Mouse (Mus musculus): Measurements from ENCODE around the gene Aco2. TPM values are rescaled to one million over a fixed set of nuclear protein-coding genes. Genes with fewer than 3 reads are reported as not detected.

Gene Aco2
- polyA plus RNA-seq, 1 experiment from 2014 or later, result 87.0 TPM

DNA sequence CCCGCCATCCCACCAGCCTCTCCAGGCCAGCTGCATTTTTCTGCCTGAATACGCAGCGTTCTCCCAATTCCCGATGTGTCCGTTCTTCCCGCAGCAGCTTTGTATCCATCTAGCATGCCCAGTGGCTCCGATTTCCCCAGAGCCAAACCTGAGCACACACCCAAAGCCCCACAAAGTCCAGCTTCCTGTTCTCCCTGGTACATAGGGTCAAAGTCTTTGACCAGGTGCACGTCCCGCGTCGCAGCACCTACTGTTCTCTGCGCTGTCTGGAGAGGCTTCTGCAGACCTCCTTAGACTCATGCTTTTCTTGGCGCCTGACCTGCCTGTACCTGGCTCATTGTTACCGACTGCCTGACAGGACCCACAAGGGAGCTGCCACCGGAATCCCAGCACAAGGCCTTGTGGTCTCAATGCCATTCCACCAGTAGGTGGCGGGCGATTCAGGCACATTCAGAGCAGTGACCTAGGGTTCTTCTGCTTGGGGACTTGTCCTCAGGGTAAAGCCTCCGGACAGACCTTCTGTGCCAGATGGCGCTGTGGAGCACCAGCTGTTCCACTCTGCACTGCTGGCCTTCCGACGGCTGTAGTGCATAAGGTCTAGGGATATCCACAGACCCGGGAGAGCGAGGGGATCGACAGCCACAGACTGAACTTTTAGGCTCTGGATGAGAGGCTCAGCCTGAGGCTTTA lies 40.8 kb upstream of the Aco2 start:
- Histone ChIP-seq H3K9ac (replicated peaks) (peak overlapping the region; percentile 32), H3K4me2 (ENCODE audit: low read depth, low read length) (peak overlapping the region; percentile 41), H3K4me1 (ENCODE audit: insufficient read depth) (peaks cover 19% of the 10 kb centered on the region), H3K36me3 (replicated peaks; ENCODE audit: insufficient read depth, low read length) (no peaks in the 10 kb centered on the region), H3K4me3 (ENCODE audit: low read depth, low read length) (no peak overlapping the region), H3K27ac (ENCODE audit: low read depth) (peak overlapping the region; percentile 4), H3K9me3 (ENCODE audit: low read length) (no peaks in the 10 kb centered on the region), H3K27me3 (ENCODE audit: insufficient read depth, low read length) (no peaks in the 10 kb centered on the region)
- DNase-seq (peak; percentile 94), ATAC-seq (peak; percentile 89)
- 14% methylated on average over 24 of the region's 24 CpGs for WGBS (ENCODE audit: insufficient replicate concordance)
- TF ChIP-seq CTCF (IDR thresholded peaks at IDR 0.05; ENCODE audit: low read depth) (peak; percentile 100), EP300 (IDR thresholded peaks at IDR 0.05; ENCODE audit: low read depth) (0 out of 2 replicates have a peak, but pooled peaks have one; percentile 29)

DNA sequence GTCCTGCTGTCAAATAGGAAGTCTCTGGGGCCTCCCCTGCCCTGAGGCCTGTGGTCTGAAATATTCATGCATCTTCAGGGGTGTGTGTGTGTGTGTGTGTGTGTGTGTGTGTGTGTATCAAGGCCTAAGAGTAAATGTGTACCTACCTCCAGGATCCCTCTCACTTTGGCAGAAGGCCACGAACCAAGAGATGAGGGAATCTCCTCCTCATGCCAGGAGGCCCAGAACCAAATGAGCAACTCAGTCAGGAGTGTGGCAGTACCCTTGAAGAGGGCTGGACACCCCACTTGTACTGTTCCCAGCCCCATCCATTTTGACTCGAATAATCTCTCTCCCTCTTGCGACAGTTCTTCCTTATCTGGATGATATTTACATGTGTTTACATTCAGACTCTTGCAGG lies 39.9 kb upstream of the Aco2 start:
- H3K4me1 ChIP-seq (ENCODE audit: insufficient read depth), result peaks cover 28% of the 10 kb centered on the region
- H3K36me3 ChIP-seq (replicated peaks; ENCODE audit: insufficient read depth, low read length), result no peaks in the 10 kb centered on the region
- H3K9ac ChIP-seq (replicated peaks), result no peak overlapping the region
- WGBS (ENCODE audit: insufficient replicate concordance), result 39% methylated on average over 3 of the region's 3 CpGs
- H3K4me2 ChIP-seq (ENCODE audit: low read depth, low read length), result no peak overlapping the region
- ATAC-seq, result no peak
- no peak overlapping the region for H3K4me3 ChIP-seq (ENCODE audit: low read depth, low read length)
- H3K27me3 ChIP-seq (ENCODE audit: insufficient read depth, low read length), result no peaks in the 10 kb centered on the region
- no peak for TF ChIP-seq EP300 (IDR thresholded peaks at IDR 0.05; ENCODE audit: low read depth)
- no peak for TF ChIP-seq CTCF (IDR thresholded peaks at IDR 0.05; ENCODE audit: low read depth)
- H3K27ac ChIP-seq (ENCODE audit: low read depth), result 0 out of 2 replicates have a peak overlapping the region, but pooled peaks have one; percentile 11
- DNase-seq, result no peak
- no peaks in the 10 kb centered on the region for H3K9me3 ChIP-seq (ENCODE audit: low read length)

DNA sequence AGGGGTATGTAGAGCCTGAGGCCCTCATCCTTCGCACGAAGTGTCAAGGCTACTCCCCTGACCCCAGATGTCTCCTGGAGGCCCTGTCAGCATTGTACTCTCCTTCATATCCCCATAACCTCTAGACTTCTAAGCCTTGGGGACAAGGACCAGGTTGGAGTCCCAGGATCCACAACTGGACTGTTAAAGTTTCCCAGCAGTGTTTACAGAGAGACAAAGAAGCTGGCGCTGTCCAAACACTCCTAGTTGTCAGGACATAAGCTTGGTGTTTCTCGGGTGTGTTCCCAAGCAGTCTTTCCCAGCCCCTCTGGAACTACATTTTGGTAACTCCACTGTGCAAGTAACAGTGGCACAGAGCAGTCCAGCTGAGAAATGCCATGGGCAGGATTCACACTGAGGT lies 38.6 kb upstream of the Aco2 start:
- TF ChIP-seq EP300 (IDR thresholded peaks at IDR 0.05; ENCODE audit: low read depth) (no peak), CTCF (IDR thresholded peaks at IDR 0.05; ENCODE audit: low read depth) (no peak)
- H3K27ac ChIP-seq (ENCODE audit: low read depth), result no peak overlapping the region
- WGBS (ENCODE audit: insufficient replicate concordance), result 69% methylated on average over 4 of the region's 4 CpGs
- H3K4me3 ChIP-seq (ENCODE audit: low read depth, low read length), result no peak overlapping the region
- no peak overlapping the region for H3K9ac ChIP-seq (replicated peaks)
- H3K36me3 ChIP-seq (replicated peaks; ENCODE audit: insufficient read depth, low read length), result no peaks in the 10 kb centered on the region
- H3K4me1 ChIP-seq (ENCODE audit: insufficient read depth), result peaks cover 32% of the 10 kb centered on the region
- no peaks in the 10 kb centered on the region for H3K27me3 ChIP-seq (ENCODE audit: insufficient read depth, low read length)
- DNase-seq (no peak), ATAC-seq (no peak)
- no peaks in the 10 kb centered on the region for H3K9me3 ChIP-seq (ENCODE audit: low read length)
- H3K4me2 ChIP-seq (ENCODE audit: low read depth, low read length), result no peak overlapping the region

- Histone ChIP-seq H3K4me3 (ENCODE audit: low read depth, low read length) (no peak overlapping the region), H3K4me2 (ENCODE audit: low read depth, low read length) (no peak overlapping the region), H3K27ac (ENCODE audit: low read depth) (no peak overlapping the region), H3K36me3 (replicated peaks; ENCODE audit: insufficient read depth, low read length) (no peaks in the 10 kb centered on the region), H3K27me3 (ENCODE audit: insufficient read depth, low read length) (no peaks in the 10 kb centered on the region), H3K9ac (replicated peaks) (no peak overlapping the region), H3K4me1 (ENCODE audit: insufficient read depth) (peaks cover 34% of the 10 kb centered on the region), H3K9me3 (ENCODE audit: low read length) (no peaks in the 10 kb centered on the region)
- DNase-seq, result no peak
- WGBS (ENCODE audit: insufficient replicate concordance), result 79% methylated on average over 3 of the region's 3 CpGs
- TF ChIP-seq EP300 (IDR thresholded peaks at IDR 0.05; ENCODE audit: low read depth), result no peak
- TF ChIP-seq CTCF (IDR thresholded peaks at IDR 0.05; ENCODE audit: low read depth), result no peak
- ATAC-seq, result no peak
Measured at GRCm38 (mm10) chr15:81834171-81834841, 37.8 kb upstream of the Aco2 start.

GRCm38 (mm10) chr15:81835007-81835880 lies 36.9 kb upstream of the Aco2 start:
- DNase-seq (no peak), ATAC-seq (no peak)
- TF ChIP-seq EP300 (IDR thresholded peaks at IDR 0.05; ENCODE audit: low read depth) (no peak), CTCF (IDR thresholded peaks at IDR 0.05; ENCODE audit: low read depth) (no peak)
- Histone ChIP-seq H3K36me3 (replicated peaks; ENCODE audit: insufficient read depth, low read length) (no peaks in the 10 kb centered on the region), H3K4me3 (ENCODE audit: low read depth, low read length) (no peak overlapping the region), H3K9me3 (ENCODE audit: low read length) (no peaks in the 10 kb centered on the region), H3K27ac (ENCODE audit: low read depth) (no peak overlapping the region), H3K27me3 (ENCODE audit: insufficient read depth, low read length) (no peaks in the 10 kb centered on the region), H3K4me1 (ENCODE audit: insufficient read depth) (peaks cover 35% of the 10 kb centered on the region), H3K4me2 (ENCODE audit: low read depth, low read length) (peak overlapping the region; percentile 66; the same call in 1 of the 2 replicates), H3K9ac (replicated peaks) (no peak overlapping the region)
- WGBS (ENCODE audit: insufficient replicate concordance), result 60% methylated on average over 10 of the region's 10 CpGs

All from liver, postnatal 0 days (tissue).